Mouse (Mus musculus): Measurements from ENCODE around the gene Pdzd7.

Gene Pdzd7

GRCm38 (mm10) chr19:45030111-45030510 is 15.4 kb downstream of the Pdzd7 start:
- DNase-seq = peak; percentile 65

DNA sequence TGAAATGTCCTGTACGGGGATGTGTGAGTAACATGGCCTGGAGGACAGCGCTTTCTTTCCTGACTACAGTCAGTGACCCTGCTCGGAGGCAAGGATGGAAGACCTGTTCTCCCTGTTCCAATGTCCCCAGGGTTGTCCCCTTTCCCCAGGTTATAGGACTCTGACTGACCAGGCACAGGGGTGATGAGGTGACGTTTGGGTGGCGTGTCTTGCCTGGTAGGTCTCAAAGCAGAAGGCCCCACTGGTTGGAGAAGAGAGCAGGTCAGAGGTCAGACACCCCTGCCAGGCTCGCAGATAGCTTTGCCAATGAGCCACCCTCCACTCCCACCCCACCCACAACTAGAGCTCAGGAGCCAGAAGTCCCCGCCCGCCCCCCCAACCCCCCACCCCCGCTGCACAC is 15.9 kb downstream of the Pdzd7 start:
- DNase-seq = no peak

- no peak for DNase-seq
Measured at GRCm38 (mm10) chr19:45028746-45029145, 16.8 kb downstream of the Pdzd7 start.

DNA sequence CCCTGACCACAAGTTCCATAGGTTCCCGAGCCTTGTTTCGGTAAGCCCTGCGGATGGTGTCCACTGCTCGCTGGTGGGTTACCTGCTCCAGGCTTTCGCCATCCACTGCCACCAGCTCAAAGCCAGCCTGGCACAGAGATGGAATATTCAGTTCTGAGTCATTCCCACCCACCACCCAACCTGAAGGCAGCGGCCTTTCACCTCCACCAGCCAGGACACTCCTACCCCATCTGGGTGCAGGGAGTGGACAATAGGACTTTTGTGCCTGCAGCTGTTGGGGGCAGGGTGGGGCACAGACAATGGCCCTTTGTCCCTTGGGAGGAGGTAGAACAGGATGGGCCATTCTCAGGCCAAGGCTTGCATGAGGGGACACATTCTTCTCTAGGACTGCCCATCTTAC is 17.7 kb downstream of the Pdzd7 start:
- DNase-seq = no peak

DNA sequence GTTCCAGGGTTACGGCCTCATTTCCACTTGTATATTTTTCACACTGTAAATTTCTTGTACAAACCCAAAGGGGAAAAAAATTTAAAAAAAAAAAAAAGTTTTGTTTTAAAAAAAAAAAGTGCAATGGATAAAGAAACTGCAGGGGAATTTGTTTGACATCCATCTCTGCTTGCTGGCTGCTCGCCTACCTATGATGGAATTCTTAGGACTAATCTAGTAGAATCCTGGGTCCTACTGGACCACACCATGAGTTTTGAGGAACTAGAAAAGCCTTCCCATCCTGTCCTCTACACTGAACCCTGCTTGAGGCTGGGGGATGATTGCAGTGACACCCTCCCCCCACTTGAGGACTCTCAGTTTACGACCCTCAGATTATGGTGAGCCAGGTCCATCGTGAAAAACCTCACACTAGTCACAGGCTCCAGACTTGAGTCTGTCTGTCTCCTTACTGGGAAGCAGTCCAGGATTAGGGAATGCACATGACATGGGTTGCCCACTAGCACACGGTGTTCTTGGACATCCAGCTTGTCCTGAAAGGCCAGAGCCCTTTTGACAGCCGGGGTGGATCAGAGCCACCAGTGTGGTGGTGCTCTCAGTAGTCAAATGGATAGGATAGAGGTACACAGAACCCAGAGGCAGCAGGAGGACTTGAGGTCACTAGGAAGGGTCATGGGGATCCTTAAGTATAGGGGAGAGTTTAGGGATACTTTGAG is 18.4 kb downstream of the Pdzd7 start:
- no peak for DNase-seq

- no peak for DNase-seq
Measured at GRCm38 (mm10) chr19:45025937-45026568, 19.5 kb downstream of the Pdzd7 start.

DNA sequence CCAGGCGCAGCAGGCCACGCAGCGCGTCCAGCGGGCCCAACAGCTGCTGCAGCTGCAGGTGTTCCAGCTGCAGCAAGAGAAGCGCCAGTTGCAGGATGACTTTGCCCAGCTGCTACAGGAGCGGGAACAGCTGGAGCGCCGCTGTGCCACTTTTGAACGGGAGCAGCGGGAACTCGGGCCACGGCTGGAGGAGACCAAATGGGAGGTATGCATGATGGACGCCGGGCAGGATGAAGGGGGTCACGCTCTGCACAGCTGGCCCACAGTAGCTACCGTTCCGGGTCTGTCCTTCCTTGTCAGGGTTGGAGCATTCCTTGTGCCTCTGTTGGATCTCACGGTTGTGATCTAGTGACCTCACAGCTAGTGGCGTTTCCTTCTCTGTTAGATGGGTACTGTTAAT is 20.7 kb downstream of the Pdzd7 start:
- no peak for DNase-seq

GRCm38 (mm10) chr19:45023993-45024392 is 21.5 kb downstream of the Pdzd7 start:
- DNase-seq = no peak

GRCm38 (mm10) chr19:45021362-45021761 is 24.2 kb downstream of the Pdzd7 start:
- no peak for DNase-seq

DNA sequence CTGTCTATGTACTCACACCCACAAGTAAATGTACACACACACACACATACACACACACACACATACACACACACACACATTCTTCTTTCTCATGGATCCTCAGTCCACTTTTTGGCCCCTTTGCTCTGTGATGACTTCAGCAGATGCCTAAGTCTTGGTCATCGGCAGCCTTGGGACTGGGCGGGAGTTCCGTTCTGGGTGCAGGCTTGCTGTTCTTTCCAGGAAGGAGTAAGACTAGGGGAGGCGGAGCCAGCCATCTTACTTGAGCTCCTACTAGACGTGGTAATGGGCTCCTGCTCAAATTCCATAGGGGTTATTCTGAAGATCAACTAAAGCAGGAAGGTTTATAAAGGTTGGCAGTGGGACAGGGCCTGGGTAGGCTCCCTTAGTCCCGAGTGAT is 25.2 kb downstream of the Pdzd7 start:
- peak; percentile 58 for DNase-seq

DNA sequence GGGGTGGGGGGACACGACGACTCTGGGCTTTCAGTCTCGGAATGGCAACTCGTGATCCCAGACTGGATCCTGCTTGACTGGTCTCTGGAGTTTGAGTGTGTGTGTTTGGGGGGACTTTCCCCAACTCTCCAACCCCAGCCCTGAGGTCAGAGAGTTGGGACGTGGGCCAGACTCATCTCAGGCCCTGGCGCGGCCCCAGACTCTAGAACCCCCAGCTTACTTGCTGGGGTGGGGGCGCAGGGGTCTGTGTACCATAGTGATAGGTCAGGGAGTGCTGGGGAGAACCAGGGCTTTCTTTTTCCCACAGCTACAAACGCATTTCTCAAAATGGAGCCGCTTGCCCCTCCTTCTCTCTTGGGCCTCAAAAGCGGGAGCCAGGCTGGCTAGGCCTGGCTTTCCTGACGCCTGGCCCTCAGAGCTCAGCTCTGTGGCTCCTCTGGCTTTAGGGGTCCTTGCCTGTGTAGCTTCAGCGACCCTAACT is 27.1 kb downstream of the Pdzd7 start:
- DNase-seq = peak; percentile 53

DNA sequence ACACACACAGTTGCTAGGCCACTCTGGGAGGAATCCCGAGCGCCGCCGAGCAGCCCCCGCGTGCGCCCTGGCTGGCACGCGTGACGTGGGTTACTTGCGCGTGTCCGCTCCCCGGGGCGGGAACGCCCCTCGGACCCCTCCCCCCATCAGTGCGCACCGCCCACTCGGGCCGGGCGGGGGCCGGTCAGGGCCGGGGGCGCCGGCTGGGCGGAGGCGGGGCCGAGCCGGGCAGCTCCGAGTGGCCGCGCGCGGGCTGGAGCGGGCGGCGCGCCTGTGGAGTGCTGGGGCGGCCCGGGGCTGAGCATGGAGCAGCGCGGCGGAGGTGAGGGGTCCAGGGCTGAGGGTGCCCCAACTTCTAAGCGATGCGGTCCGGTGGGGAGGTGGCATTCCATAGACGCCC is 27.6 kb downstream of the Pdzd7 start:
- DNase-seq = peak; percentile 89

DNA sequence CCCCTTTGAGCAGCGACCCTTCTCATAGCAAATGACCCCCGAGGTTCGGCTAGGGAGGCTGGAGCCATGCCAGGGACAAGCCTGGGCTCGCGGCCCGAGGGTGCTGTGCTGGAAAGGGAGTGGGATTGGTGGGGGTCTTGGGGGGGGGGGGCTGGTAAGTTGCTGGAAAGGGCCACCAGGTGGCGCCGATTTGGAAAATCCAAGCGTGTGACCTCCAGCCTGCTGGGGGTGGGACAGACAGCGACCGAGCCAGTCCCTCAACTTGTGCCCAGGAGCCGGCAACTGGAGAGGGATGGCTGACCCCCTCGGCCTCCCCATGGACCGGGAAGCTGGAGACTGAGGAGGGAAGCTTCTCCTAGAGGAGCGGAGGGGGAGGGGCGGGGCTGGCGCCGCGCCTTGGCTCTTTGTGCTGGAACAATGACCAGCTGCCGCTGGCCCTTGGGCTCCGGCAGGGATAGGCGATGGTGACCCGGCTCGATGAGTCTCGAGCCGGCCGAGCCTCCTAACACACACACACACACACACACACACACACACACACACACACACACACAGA is 28.2 kb downstream of the Pdzd7 start:
- peak; percentile 86 for DNase-seq

GRCm38 (mm10) chr19:45016341-45017215 is 28.9 kb downstream of the Pdzd7 start:
- peak; percentile 91 for DNase-seq

DNA sequence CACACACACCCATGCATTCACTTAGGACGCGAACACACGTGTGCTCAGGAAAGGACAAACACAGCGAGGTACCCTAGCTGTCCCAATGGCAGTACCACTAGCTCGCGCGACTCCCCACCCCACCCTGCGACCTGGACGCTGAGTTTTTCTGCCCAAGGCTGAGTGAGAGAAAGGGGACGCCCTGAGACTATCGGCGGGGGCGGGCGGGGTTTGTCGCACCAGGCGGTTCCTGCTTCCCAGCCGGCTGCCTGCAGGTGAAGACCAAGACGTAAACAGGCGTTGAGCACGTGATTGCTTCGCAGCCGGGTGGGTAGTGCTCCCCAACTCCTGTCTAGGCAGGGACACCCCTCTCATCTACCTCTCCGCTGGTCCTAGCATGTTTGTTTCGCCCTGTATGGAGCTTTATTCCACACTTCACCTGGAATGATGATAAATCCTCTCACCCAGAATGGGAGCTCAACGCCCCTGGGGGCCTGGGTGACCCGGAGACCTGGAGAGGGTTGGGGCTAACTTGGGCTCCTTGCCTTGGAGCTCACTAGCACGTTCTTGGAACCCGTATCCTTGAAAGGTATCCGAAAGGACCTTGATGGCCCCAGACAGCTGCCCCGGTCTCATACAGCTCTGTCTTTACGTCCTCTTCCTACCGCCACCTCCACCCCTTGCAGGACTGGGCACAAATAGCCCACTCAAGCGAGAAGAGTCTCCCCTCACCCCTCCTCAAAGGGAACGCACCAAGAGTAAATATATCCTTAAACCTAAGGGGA is 29.8 kb downstream of the Pdzd7 start:
- DNase-seq = peak; percentile 68

- peak; percentile 93 for DNase-seq
Measured at GRCm38 (mm10) chr19:45014981-45015402, 30.5 kb downstream of the Pdzd7 start.

GRCm38 (mm10) chr19:45014335-45014971 is 31.1 kb downstream of the Pdzd7 start, which contains the start of gene Lzts2:
Lzts2 (plus strand) TSS chr19:45014414.
- peak; percentile 63 for DNase-seq

- no peak for DNase-seq
Measured at GRCm38 (mm10) chr19:45013581-45014225, 31.8 kb downstream of the Pdzd7 start.

- peak; percentile 60 for DNase-seq
Measured at GRCm38 (mm10) chr19:45012636-45013035, 32.9 kb downstream of the Pdzd7 start.

- DNase-seq = no peak
Measured at GRCm38 (mm10) chr19:45012219-45012618, 33.3 kb downstream of the Pdzd7 start.

- no peak for DNase-seq
Measured at GRCm38 (mm10) chr19:45010646-45011045, 34.9 kb downstream of the Pdzd7 start.

Data from kidney, adult 9 months (tissue).